Mouse (Mus musculus) testis, postnatal 14 days (tissue): ENCODE results near the gene Gm49387.
A peak's percentile ranks its signal among the peaks of the same experiment; 100 is the strongest.

Experiments used
- DNase-seq: peaks from one replicate; pipeline ENCODE4 v3.0.0; 2021; ENCODE audit warnings: low spot score

The Gm49387 gene

DNA sequence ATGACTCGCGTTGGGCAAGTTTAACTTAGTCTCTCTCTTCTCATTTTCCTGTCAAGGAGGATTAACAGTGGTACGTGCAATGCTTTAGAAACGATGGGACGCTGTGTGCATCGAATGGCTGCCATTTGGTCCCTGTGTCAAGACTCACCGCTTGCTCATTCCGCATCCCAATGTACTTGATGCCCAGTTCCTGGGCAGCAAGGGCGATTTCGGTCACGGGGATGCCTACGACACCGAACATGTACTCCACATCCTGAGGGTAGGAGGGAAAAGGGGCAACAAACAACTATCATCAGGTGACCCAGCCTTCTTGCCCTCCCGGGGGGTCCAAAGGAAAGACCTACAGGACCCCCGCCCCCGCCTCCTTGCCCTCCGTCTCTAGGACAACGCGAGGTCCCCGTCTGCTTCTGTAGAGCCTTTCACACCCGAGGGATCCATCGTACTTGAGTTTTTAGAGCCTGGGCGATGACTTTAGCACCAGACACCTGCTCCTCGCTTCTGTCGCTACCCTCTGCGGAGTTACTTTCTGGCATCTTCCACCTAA is at the start of gene Gm49387:
TSS of gene Gm49387 (minus strand) at position 533 of the 544 bp plus-strand sequence.
- no peak for DNase-seq

DNA sequence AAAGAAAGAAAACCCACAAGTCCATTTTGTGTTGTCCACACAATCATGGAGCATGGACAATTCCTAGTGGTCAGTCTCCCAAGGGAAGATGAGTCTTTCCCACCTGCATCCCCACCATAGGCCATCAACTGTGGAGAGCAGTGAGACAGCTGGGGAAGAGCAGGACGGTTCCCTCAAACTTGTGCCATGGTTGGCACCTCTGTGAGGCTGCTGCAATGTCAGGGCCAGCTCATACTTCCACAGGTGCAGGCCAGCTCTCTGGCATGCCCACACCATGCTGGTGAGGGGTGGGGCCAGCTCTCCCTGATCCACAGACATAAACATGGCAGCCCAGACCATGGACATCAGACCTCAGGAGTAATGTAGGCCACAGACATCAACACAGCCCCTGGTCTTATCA is 45.6 kb upstream of the Gm49387 start:
- no peak for DNase-seq

DNA sequence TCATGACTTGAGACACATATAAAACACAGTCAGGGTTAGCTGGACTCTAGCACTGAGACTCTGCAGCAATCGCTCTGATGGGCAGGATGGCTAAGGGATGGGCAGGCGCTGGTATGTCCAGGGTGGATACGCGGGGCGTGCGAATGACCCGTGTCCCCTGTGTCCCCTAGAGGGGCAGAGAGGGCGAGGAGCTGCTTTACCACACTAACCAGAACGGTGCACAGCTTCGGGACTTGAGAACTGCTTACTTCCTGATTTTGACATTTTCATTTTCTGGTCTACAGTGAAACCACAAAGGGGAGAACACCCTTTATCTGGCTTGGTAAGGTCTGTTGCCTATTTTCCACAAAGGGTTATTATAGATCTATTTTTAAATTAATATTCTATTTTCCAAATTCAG is 45.0 kb upstream of the Gm49387 start:
- DNase-seq = no peak

DNA sequence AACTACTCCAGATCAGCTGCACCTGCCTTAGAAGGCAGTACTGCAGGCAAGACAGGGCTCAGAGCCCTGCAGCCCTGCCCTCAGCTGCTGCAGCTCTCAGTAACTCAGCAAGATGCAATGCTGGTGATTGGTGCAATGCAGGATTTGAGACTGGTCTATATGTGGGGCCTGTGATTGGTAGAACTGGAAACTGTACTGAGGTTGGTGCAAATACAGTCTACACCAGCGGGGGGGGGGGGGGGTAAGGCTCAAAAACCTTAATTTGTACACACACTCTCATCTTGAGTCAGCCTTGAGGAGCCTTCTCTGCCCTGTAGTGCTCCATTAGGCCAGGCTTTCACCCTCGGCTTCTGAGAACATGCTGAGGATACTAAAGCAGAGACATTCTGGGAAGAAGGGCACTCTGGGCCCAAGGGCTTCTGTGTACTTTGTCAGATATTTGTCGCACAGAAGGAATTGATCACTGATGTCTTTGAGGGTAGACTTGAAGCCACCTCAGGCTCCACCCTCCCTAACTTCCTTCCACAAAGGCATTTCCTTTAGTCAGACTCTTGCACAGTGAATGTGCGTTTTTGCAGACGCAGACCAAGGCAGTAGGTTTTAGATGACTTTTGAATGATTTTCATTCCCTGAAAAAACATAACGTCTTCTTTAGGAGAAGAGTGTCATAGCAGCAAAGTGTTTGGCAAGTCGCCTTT is 43.8 kb upstream of the Gm49387 start:
- DNase-seq = no peak

DNA sequence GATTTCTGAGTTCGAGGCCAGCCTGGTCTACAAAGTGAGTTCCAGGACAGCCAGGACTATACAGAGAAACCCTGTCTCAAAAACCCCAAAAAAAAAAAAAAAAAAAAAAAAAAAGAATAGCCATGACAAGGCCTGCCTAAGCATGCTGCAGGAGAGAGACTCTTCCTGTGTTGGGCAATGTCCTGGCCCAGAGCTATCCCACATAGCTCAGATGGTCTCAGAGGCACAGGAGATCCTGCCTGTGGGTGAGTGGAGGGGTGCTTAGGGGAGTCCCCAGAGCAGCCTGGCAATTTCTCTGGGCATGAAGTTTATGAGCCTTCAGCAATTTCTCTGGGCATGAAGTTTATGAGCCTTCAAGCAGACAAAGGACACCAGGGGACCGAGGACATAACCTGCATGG is 42.9 kb upstream of the Gm49387 start:
- no peak for DNase-seq

DNA sequence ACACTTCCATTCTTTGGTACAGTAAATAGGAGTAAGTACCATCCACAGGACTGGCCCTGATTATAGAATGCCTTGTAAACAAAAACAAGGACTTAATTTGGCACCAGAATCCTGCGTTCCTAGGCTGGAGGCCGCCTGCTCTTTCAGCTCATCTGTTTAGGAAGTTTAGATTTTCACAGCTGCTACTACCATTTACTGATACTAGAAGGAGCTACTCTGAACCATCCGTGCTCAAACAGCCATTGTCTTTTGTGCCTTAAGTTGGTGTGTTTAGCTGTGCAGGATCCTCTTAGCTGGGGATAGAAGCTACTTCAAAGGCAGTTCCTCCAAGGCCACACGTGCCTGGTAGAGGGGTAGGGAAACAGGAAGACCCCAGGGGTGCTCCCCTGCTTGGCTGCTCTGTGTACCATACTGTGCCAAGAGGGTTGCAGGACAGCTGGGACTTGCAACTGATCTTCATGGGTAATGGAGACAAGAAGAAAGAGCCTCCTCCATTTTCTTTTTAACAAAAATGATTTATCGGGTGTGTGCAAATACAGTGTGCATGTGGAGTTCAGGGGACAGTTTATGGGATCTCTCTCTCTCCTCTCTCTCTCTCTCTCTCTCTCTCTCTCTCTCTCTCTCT is 41.4 kb upstream of the Gm49387 start:
- no peak for DNase-seq

DNA sequence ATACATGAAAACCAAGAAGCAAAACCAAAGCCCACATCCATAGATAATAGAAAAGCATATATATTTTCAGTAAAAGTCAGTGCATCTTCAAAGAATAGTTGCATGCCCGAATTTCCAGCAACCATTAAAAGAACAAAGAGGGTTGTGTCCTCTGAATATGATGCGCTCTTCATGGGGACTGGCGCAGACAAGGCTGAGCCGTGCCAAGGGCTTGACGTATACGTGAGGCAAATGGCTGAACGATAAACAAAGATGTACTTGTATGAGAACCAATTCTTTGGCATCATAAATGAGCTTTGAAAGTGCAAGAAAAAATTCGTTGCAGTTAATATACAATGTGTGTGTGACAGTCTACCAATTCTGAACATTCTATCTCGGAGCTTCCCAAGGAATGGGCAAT is 40.6 kb upstream of the Gm49387 start:
- no peak for DNase-seq

DNA sequence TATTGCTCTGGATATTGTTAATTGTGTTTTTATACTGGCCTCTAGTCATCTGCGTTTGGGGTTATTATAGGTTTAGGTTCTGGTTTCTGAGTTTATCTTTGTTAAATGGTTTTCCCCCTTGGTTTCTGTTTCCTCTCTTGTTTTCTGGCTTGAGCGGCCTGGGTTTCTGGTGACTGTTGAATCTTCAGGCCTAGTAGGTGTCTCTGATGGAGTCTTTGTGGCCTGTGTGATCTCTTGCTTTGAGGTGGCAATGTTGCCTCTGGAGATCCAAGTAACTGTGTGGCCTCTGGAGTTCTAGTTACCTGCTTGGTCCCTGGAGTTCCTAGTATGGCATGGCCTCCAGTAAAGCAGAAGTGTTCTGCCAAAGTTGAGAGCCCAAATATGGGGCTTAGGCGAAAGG is 40.0 kb upstream of the Gm49387 start:
- DNase-seq = no peak

DNA sequence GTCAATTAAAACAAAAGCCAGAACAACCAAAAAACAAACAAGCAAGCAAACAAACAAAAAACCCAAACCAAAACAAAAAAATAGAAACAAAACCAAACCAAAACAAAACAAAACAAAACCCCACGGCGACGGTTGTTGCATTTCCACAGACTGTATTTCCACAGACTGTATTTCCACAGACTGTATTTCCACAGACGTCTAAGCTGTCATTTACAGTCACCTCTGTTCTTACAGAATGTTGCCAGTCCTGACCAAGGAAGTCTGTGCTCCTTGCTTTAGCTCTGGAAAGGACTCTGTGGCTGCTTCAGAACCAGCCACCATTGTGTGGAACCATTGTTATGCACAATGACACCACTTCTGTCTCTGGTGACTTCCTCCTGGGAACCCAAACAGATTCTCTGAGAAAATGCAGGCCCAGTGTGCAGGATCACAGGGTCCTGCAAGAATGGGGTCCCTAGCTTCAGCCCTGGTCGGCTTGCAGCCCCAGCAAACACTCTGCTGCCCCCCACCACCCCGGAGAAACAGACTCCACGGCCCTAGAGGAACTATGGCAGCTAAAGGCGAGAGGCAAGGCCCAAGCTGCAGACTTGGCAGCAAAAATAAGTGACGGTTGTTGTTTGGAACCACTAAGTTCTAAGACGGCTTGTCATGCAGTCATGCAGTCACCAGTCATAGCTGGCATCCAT is 31.1 kb upstream of the Gm49387 start:
- no peak for DNase-seq

DNA sequence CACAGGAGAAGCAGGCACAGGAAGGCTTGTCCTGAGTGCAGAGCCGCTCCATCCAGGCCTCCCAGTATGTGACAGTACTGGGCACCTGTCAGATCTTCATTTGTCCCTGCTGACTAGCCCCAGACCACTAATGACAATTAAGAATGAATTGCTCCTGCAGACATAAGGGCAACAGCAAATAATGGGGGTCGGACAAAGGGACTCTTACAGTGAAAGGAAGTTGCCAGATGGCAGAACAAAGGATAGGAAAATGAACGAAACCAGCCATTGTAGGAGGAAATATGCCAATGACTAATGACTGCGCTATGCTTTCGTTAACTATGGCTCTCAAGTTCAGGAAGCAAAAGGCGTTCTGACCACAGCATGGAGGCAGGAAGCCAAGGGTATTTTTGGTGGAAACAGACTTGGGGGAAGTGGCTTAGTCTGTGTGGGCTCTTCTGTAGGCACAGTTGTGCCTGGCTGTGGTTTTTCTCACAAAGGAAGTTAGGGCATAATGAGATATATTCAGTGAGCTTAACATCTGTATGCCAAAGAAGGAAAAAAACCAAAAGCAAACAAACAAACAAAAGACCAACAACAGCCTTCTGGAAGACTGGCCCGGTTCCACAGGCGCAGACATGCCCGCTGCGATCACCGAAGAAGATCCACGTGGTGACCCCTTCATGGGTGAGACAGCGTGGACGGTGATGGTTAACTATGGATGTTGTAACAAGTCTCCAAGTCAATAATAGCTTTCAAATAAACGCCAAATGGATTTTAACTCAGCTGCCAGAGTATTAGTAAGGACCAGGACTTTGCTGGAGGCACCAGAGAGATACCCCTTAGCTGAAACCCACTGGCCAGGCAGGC is 29.2 kb upstream of the Gm49387 start:
- no peak for DNase-seq

DNA sequence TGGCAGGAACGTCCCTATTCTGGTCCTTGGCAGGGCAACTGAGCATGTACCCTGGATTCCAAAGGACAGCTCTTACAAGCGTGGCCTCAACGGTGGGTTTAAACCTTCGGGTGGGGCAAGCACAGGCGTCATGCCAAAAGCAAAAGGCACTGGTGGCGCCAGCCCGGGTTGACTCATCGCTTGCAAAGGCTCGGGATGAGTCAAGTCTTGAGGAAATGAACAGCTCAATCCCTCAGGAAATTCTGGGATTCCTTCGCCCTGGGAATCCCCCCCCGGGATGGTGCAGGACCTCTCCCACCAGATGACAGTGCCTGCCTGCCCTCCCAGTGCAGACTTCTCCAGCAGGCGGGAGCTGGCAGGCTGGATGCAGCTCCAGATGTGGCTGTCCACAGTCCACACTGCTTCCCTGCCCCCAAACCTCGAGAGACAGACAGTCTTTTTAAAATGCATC is 28.5 kb upstream of the Gm49387 start:
- no peak for DNase-seq

DNA sequence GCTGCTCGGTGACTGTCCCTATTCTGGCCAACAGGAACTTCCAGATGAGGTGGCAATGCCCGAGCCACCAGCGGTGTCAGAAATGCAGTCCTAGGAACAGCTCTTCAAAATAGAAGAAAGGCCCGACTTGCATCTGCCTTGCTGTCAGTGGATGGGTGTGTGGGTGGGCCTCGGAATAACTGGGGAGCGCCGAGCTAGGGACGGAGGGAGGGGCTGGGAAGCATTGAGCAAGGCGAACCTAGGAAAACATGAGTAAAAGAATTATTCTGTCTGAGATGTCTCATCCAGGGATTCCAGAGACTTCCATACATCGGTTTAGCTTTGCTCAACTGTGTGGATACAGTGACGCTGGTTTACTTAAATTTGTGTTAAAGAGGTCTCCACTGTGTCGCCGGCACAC is 27.6 kb upstream of the Gm49387 start:
- DNase-seq = no peak

DNA sequence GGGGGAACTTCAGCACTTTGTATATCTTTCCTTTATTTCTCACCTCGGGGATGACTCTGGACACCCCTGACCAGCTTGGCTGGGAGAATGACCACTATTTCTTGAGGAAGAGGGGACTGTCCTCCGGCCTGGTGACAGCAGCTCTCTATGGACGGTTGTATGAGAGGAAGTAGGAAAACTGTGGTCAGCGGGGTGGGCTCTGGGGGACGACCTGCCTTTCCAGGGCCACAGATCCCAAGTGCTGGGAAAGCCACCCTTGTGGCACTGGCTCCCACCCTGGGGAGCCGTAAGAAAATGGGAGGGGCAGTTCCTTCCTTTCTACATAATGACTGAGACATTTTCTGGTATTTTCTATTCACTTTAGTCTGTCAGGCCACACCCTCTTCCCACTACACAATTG is 27.1 kb upstream of the Gm49387 start:
- no peak for DNase-seq

DNA sequence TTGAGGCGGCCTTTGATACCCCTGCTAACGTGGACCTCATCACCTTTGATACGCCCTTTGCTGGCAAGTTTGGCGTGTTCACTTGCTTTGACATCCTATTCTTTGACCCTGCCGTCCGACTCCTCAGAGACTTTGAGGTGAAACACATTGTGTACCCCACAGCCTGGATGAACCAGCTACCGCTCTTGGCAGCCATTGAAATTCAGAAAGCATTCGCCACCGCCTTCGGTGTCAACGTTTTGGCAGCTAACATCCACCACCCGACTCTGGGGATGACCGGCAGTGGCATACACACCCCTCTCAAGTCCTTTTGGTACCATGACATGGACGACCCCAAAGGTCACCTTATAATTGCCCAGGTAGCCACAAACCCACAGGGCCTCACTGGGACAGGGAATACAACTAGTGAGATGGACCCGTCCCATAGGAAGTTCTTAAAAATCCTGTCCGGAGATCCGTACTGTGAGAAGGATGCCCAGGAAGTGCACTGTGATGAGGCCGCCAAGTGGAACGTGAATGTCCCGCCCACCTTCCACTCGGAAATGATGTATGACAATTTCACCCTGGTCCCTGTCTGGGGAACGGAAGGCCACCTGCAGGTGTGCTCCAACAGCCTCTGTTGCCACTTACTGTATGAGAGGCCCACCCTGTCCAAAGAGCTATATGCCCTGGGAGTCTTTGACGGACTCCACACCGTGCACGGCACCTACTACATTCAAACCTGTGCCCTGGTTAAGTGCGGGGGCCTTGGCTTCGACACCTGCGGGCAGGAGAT is 26.4 kb upstream of the Gm49387 start:
- no peak for DNase-seq

DNA sequence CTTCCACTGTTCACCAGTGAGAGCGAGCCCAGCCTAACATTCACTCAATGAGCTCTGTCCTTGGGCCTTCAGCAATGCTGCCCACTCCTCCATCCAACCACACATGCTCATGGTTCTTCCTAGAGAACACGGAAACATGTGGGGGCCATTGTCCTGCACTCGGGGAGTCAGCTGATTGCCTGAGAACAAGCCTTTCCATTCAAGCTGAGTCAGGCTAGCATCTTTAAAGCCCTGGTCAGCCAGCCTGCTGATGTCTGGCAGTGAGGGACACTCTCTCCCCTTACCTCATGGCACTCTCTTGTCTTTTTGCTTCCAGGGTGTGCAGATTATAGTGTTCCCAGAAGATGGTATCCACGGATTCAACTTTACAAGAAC is 24.9 kb upstream of the Gm49387 start:
- no peak for DNase-seq

DNA sequence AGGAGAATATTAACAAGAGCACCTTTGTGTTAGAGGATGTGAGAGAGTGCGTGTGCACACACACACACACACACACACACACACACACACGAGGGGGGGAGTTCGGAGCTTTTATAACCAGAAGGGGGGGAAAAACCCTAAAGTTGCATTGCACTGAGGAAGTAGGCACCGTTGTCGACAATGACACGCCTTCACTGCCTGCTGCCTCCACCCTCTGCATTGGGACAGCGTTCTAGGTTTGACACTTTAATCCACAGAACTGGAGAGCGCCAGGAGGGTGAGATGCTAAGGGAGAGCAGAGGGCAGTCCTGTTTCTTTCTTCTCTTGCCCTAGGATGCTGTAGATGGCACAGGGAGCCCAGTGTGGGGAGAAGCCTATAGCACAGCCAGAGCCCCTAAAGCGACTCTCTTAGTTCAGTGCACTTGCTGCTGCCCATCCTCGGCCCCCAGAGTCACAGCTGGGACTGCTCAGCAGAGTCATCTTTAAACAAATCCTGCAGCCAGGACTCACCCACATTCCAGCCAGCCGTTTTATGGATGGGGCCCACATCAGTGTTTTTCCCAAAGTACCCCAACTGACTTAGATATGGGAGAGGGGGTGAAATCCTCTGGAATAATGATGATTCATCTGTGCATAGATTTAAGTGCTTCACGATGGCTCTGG is 24.4 kb upstream of the Gm49387 start:
- DNase-seq = no peak

DNA sequence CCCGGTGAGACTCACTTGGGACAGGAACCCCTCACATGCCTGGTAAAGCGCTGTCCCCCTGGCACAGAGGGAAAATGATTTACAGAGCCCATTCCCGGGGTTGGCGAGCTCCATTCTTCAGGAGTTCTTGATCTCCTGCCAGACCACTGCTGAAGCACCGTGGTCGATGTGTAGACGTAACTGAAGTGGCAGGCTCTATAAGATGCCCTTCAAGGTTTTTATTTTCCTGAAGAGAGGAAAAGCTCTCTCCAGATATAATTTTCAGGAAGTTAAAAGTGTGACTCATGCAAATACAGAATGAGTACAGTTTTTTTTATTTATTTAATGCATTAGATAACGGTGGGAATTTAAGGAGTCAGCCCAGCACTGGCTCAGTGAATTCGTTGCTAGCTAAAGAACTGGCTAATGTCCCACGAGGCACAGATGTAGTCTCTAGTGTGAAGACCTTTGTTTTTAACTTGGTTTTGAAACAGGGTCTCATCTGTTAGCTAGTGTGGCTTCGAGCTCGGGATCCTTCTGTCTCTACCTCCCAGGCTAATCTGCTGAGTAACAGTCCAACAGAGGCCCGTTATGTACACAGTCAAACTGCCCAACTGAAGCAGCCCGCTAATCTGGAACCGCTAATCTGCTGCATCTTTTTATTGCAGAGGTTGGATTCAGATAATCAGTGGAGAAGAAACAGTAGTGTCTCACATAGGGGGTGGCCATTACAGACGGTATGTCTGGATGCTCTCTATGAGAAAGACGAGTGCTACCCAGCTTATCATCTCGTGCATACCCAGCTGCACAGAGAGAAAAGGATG is 23.6 kb upstream of the Gm49387 start:
- no peak for DNase-seq

DNA sequence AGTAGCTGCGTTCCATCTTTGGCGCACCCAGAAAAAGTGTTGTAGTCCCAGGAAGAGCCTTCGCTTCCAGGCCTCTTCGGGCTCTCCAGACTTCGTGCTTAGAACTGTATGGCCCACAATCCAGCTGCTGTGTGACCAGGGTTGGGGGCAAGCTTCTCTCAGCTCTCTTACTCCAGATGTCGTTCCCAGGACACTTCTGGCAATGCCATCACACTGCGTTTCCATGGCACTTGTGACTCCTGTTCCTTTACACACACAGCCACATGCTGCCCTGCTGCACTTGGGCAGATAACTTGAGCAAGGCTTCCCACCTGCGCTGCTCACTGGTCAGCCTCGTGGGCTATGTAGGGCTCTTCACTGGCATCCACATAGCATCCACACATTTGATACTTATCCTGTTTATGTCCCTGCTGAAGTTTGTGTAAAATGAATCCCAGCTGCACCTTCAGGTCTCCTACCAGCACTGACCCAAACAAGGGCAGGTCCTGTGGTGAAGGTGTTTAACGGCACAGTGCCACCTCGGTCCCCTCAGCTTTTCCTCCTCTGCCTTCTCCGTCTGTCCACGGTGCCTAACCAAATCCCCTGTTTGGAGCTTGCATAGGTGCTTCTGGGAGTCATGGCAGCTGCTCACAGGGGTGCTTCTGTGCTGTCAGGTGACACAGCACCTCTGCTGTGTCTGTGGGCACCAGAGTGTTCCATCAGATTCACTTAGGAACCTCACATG is 22.9 kb upstream of the Gm49387 start:
- no peak for DNase-seq

DNA sequence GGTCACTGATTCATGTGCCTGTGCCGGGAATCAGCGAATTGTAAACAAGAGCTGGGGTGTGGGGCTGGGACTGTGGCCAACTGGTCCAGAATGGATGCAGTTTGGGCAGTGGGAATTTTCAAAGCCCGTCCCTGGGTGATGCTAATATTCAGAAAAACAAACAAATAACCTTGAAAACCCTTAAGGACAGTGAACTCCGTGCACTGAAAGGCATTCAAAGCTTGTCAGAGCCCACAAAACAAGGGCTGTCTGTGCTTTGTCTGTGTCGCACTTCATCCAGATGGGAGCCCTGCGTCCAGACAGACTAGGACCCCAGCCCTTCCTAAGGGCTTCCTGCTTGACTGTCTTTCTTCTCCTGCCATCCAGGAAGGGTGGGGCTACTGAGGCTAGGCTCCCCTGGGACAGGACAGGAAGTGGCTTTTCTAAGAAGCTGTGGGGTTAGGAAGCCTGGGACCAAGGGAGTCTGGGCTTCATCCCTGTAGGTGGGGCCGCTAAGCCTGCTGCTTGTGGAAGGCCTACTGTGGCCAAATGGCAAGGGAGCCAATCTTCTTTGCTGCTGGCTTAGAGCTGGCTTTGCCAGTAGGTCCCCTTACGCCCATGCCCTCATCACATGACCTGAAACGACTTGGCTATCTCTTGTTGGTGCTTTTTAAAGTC is 22.0 kb upstream of the Gm49387 start:
- DNase-seq = peak; percentile 53
